Mouse (Mus musculus): ENCODE data around the gene Tcf7l2.

Gene Tcf7l2

GRCm38 (mm10) chr19:55729376-55729775 is 12.2 kb upstream of the Tcf7l2 start:
- CTCF ChIA-PET: no interaction called here

GRCm38 (mm10) chr19:55732499-55732898 is 9.1 kb upstream of the Tcf7l2 start:
- CTCF ChIA-PET: no interaction called here

GRCm38 (mm10) chr19:55732994-55733393 is 8.6 kb upstream of the Tcf7l2 start:
- CTCF ChIA-PET: no interaction called here

- CTCF ChIA-PET: no interaction called here
These were observed 5.6 kb upstream of the Tcf7l2 start for GRCm38 (mm10) chr19:55736016-55736415.

- CTCF ChIA-PET: no interaction called here
These were observed 1.9 kb upstream of the Tcf7l2 start for GRCm38 (mm10) chr19:55739713-55740112.

GRCm38 (mm10) chr19:55740753-55741438 is 724 bp upstream of the Tcf7l2 start:
- CTCF ChIA-PET: no interaction called here

GRCm38 (mm10) chr19:55742386-55743000 is 873 bp downstream of the Tcf7l2 start:
- CTCF ChIA-PET: interaction anchor here (0.8 kb wide), 1 partner anchor 119 kb away, joined by 8 read pairs; no protein-coding TSS in a partner anchor

- CTCF ChIA-PET: interaction anchor here (0.6 kb wide), 1 partner anchor 388 kb away, joined by 3 read pairs; no protein-coding TSS in a partner anchor
These were observed 1.5 kb downstream of the Tcf7l2 start for GRCm38 (mm10) chr19:55743001-55743556.

- CTCF ChIA-PET: interaction anchor here (0.6 to 0.7 kb wide), 2 partner anchors 19 to 389 kb away, joined by 3 read pairs; no protein-coding TSS in a partner anchor
These were observed 2.2 kb downstream of the Tcf7l2 start for GRCm38 (mm10) chr19:55743557-55744441.

GRCm38 (mm10) chr19:55744576-55745191 is 3.1 kb downstream of the Tcf7l2 start:
- CTCF ChIA-PET: interaction anchor here (0.7 kb wide), 1 partner anchor 18 kb away, joined by 3 read pairs; no protein-coding TSS in a partner anchor

- CTCF ChIA-PET: no interaction called here
These were observed 3.6 kb downstream of the Tcf7l2 start for GRCm38 (mm10) chr19:55745192-55745578.

- CTCF ChIA-PET: interaction anchor here (0.7 kb wide), 1 partner anchor 90 kb away, joined by 5 read pairs; no protein-coding TSS in a partner anchor
These were observed 4.6 kb downstream of the Tcf7l2 start for GRCm38 (mm10) chr19:55746241-55746640.

GRCm38 (mm10) chr19:55747237-55747925 is 5.8 kb downstream of the Tcf7l2 start:
- CTCF ChIA-PET: no interaction called here

GRCm38 (mm10) chr19:55747926-55748291 is 6.3 kb downstream of the Tcf7l2 start:
- CTCF ChIA-PET: no interaction called here

GRCm38 (mm10) chr19:55748801-55749200 is 7.2 kb downstream of the Tcf7l2 start:
- CTCF ChIA-PET: no interaction called here

GRCm38 (mm10) chr19:55749532-55749931 is 7.9 kb downstream of the Tcf7l2 start:
- CTCF ChIA-PET: no interaction called here

GRCm38 (mm10) chr19:55750048-55750447 is 8.4 kb downstream of the Tcf7l2 start:
- CTCF ChIA-PET: no interaction called here

- CTCF ChIA-PET: no interaction called here
These were observed 8.8 kb downstream of the Tcf7l2 start for GRCm38 (mm10) chr19:55750465-55750864.

- CTCF ChIA-PET: interaction anchor here (0.6 kb wide), 1 partner anchor 30 kb away, joined by 8 read pairs; no protein-coding TSS in a partner anchor
These were observed 11.2 kb downstream of the Tcf7l2 start for GRCm38 (mm10) chr19:55752861-55753260.

GRCm38 (mm10) chr19:55754303-55754702 is 12.7 kb downstream of the Tcf7l2 start:
- CTCF ChIA-PET: no interaction called here

GRCm38 (mm10) chr19:55755462-55755861 is 13.8 kb downstream of the Tcf7l2 start:
- CTCF ChIA-PET: no interaction called here
